Mouse (Mus musculus): Measurements from ENCODE around the gene Kazald1.

DNA sequence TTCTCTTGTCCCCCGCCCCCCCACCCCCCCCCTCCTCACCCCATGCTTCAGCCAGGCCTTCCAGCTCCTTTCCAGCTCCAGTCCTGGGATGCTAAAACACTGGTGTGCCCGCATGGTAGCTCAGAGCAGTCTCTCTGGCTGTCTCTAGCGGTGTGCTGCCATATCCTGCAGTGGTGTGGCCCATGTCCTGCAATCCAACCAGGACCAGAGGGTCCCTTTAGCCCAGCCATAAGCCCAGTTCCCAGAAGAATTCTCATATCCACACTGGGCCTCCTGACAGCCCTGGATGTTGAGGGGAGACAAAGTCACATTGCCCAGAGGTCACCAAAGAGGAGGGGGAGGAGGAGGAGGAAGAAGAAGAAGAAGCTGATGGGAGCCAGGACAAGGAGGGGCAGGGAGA, 39.7 kb downstream of the Kazald1 start:
- TF ChIP-seq POLR2A (IDR thresholded peaks at IDR 0.05; ENCODE audit: insufficient read depth, low read depth, low read length) (no peak), CTCF (IDR thresholded peaks at IDR 0.05; ENCODE audit: insufficient read depth, low read depth, low read length) (no peak)

Data from olfactory bulb, adult 2 months (tissue).